Mouse (Mus musculus) megakaryocyte, embryonic 14.5 days (primary cell): Measurements from ENCODE around the gene Ano6. TPM values are rescaled to one million over a fixed set of nuclear protein-coding genes. Genes with fewer than 3 reads are reported as not detected.

Experiments
- H3K27me3 ChIP-seq: replicated peaks from 2 replicates; pipeline ENCODE3; 2012; ENCODE audit warnings: inconsistent platforms
- H3K36me3 ChIP-seq: replicated peaks from 2 replicates; pipeline ENCODE3; 2012; ENCODE audit warnings: low read length, inconsistent platforms, mixed read lengths
- H3K4me1 ChIP-seq: 2 replicates; pipeline ENCODE4 v1.6.1; 2012; ENCODE audit warnings: inconsistent platforms
- H3K4me3 ChIP-seq: replicated peaks from 2 replicates; pipeline ENCODE3; 2012; ENCODE audit warnings: moderate library complexity, mild to moderate bottlenecking, inconsistent platforms
- H3K9me3 ChIP-seq: 2 replicates; pipeline ENCODE4 v1.6.1; 2012; ENCODE audit warnings: inconsistent platforms
- FLI1 ChIP-seq: IDR thresholded peaks from 2 replicates; pipeline ENCODE4 v1.6.1; 2012; ENCODE audit warnings: low read length, inconsistent platforms, mixed read lengths
- GATA1 ChIP-seq: IDR thresholded peaks from 3 replicates; pipeline ENCODE4 v1.6.1; 2012; ENCODE audit warnings: mixed read lengths, low read length, inconsistent platforms, borderline replicate concordance
- polyA plus RNA-seq: library from polyadenylated mRNA; stranded (reverse); fragments of >175 nt; gene quantifications from 2 replicates; pipeline ENCODE4 v1.2.3, GENCODE M21; 2012; ENCODE audit warnings: low replicate concordance; ENCODE audit not compliant: insufficient read depth

Gene Ano6
- polyA plus RNA-seq, 1 experiment: 10.3 TPM

DNA sequence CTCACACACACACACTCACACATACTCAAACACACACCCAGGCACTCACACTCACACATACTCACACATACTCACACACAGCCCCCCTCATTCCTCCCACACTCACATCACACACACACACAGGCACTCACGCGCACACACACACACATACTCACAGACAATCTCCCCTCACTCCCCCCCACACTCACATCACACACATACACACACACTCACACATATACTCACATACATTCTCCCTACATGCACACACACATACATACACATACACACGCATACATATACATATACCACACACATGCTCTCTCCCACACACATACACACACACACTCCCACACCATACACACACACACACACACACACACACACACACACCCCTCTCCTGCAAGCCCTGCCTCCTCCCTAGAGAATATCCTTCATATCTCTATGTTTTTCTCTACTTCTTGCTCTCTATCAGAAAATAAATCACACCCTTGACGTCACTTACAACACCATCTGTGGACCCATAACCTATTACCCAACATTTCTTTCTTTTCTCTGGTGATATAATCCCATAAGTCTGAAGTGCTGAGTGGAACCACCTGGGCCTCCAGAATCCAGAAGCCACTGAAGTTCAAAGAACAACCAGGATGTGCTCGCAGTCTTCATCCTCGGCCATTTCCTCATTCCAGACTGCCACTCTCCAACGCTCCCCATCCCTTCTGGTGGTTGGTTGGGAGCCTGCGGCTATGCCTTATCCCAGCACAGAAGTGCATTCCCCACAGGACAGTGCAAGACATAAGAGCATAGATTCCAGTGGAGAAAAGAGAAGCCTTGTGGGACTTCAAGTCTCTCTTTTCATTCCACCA lies 38.6 kb upstream of the Ano6 start:
- Histone ChIP-seq H3K4me3 (no peak overlapping the region), H3K27me3 (no peaks in the 10 kb centered on the region), H3K4me1 (0 out of 2 replicates have a peak, but pooled peaks cover under 1% of the 10 kb centered on the region), H3K36me3 (no peaks in the 10 kb centered on the region), H3K9me3 (peaks cover 10% of the 10 kb centered on the region; the same call in 1 of the 2 replicates)
- TF ChIP-seq GATA1 (no peak), FLI1 (no peak)

DNA sequence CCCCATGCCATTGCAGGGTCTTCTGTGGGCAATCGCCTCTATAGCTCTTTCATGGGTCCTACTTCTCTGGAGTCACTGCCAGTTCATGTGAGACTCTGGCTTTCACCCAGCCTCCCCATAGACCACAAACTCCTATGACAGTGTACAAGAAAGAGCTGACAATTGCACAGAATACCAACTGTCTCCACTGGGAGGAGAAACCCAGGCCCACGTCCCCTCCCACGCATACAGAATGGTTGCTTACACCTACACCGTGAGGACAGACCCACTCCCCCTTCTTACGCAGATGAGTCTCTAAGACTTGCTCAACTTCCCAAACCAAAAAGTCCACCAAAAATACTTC lies 38.0 kb upstream of the Ano6 start:
- Histone ChIP-seq H3K36me3 (no peaks in the 10 kb centered on the region), H3K4me1 (0 out of 2 replicates have a peak, but pooled peaks cover 3% of the 10 kb centered on the region), H3K27me3 (no peaks in the 10 kb centered on the region), H3K4me3 (no peak overlapping the region), H3K9me3 (peaks cover 9% of the 10 kb centered on the region; the same call in 1 of the 2 replicates)
- TF ChIP-seq GATA1: no peak
- TF ChIP-seq FLI1: no peak

DNA sequence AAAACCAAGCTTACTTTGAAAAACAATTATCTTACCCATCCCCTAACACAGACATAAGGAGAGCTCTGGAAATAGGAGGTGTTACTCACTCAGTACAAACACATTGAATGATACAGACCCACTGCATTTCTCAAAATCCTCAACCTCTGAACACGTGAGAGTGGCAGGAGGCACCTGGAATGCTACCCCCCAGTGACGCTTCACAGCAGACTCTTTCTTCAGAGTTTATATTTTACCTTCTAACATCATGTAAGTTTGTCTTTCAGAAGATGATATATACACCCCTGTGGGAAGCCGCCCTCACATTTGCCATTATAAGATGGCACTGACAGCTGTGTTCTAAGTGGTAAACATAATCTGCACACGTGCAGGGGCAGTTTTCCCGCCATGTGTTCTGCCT lies 37.6 kb upstream of the Ano6 start:
- Histone ChIP-seq H3K27me3 (no peaks in the 10 kb centered on the region), H3K36me3 (no peaks in the 10 kb centered on the region), H3K4me1 (0 out of 2 replicates have a peak, but pooled peaks cover 3% of the 10 kb centered on the region), H3K4me3 (no peak overlapping the region), H3K9me3 (peaks cover 5% of the 10 kb centered on the region; the same call in 1 of the 2 replicates)
- TF ChIP-seq GATA1 (no peak), FLI1 (no peak)

DNA sequence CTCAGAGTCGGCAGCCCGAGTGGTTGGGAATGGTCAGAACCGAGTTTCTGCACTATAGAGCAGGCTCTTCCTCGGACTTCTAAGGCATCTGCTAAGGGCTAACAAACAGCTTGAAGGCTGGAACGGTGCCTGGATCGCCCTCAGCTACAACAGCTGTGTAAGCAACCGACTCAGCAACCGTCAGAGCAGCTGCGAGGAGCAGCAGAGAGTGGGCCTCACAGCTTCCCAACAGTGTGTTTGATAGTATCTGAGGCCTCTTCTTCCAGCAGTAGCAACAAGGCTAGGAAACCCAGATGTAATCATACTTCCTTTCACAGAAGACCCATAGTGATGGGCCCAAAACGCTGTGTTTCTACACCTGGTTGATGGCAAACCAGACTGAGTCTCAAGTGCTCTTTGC lies 33.5 kb upstream of the Ano6 start:
- H3K27me3 ChIP-seq: peaks cover 1% of the 10 kb centered on the region
- H3K36me3 ChIP-seq: no peaks in the 10 kb centered on the region
- peaks cover 3% of the 10 kb centered on the region; the same call in 1 of the 2 replicates for H3K4me1 ChIP-seq
- TF ChIP-seq FLI1 (no peak), GATA1 (no peak)
- H3K9me3 ChIP-seq: no peaks in the 10 kb centered on the region
- no peak overlapping the region for H3K4me3 ChIP-seq

DNA sequence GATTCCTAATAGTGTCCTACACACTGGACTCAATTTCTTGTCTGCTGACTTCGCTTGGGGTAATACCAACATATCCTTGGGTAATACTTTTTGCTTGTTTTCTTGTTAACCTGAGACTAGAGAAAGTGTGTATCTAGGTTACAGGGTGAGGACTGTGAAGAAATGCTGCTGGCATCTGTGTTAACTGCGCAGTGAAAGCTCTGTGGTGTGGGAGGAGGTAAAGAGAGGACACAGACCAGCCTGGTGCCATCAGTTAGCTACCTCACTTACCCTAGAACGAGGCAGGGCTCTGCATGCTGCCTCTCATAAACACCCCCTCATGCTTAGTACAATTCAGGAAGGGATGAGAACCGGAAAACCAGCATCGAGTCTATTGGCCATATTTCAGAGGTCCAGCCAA lies 32.6 kb upstream of the Ano6 start:
- Histone ChIP-seq H3K27me3 (peaks cover 1% of the 10 kb centered on the region), H3K36me3 (no peaks in the 10 kb centered on the region), H3K4me3 (no peak overlapping the region), H3K4me1 (peaks cover 8% of the 10 kb centered on the region), H3K9me3 (no peaks in the 10 kb centered on the region)
- no peak for TF ChIP-seq GATA1
- TF ChIP-seq FLI1: no peak

DNA sequence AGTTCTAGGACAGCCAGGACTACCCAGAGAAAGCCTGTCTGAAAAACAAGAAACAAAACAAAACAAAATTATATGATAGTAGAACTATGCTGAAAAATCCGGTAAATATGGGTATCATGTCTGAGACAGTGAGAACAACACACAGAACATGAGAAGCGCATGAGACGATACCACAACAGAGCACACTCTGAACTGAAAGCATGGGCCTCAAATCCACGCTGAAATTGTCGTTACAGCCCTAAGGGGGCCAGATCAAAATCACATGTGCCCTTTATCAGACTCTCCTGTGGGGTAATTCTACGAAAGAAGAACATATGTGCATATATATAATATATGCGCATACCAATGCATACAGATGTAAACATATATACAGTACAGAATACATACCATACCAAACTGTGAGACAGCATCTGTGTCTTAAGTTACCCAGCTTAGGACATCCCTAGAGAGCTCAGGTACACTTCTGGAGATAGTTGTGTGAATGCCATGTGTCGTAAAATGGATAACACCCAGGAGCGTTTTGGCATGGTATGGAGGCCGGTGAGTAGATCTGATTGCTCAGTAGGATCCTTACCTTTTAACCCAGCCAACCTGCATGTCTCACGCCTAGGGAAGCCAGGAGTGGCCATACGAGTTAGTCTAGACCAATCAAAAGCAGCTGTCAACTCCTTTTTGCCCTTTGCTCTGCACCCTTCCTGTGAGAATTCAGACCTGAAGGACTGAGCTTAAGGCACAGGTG lies 31.8 kb upstream of the Ano6 start:
- Histone ChIP-seq H3K4me3 (no peak overlapping the region), H3K4me1 (peaks cover 11% of the 10 kb centered on the region), H3K27me3 (peaks cover 1% of the 10 kb centered on the region), H3K36me3 (no peaks in the 10 kb centered on the region), H3K9me3 (no peaks in the 10 kb centered on the region)
- no peak for TF ChIP-seq FLI1
- no peak for TF ChIP-seq GATA1

DNA sequence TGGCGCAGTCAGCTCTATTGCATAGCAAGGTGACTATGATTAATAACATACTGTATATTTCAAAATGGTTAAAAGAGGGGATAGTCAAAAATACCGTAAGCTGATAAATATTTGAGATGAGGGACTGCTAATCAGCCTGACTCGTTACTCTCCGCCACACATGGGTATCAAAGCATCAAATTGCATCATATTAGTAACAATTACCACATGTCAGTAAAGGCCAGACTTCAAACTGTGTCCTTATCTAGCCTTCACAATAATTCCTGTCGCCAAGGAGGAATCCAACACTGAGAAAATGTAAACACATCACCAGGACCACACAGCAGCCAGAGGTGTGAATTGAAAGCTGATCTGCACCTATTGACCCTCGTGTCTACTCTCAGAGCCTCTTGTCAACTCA lies 30.8 kb upstream of the Ano6 start:
- H3K4me1 ChIP-seq: peaks cover 11% of the 10 kb centered on the region
- peaks cover 4% of the 10 kb centered on the region for H3K27me3 ChIP-seq
- no peaks in the 10 kb centered on the region for H3K9me3 ChIP-seq
- no peak overlapping the region for H3K4me3 ChIP-seq
- no peaks in the 10 kb centered on the region for H3K36me3 ChIP-seq
- TF ChIP-seq GATA1: no peak
- TF ChIP-seq FLI1: no peak

DNA sequence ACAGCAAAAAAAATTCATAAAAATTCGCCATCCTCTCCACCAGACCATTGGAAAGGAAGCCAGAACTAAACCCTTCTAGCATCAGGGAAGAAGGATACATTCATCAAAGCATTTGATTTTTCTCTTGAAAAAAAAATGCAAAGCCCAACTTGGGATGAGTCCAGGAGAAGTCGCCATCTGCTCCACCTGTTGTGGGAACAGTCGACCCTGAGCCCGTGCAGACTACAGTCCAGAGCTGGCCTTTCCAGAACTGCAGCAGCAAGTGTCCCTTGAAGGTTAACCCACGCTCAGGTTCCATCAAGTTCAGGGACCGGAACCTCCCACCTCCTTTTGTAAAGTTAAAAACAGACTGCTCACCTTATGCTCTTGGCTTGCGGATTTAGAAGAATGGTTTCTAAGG lies 29.2 kb upstream of the Ano6 start:
- H3K27me3 ChIP-seq: peaks cover 4% of the 10 kb centered on the region
- no peaks in the 10 kb centered on the region for H3K36me3 ChIP-seq
- H3K9me3 ChIP-seq: no peaks in the 10 kb centered on the region
- TF ChIP-seq GATA1 (no peak), FLI1 (no peak)
- peaks cover 11% of the 10 kb centered on the region for H3K4me1 ChIP-seq
- no peak overlapping the region for H3K4me3 ChIP-seq

DNA sequence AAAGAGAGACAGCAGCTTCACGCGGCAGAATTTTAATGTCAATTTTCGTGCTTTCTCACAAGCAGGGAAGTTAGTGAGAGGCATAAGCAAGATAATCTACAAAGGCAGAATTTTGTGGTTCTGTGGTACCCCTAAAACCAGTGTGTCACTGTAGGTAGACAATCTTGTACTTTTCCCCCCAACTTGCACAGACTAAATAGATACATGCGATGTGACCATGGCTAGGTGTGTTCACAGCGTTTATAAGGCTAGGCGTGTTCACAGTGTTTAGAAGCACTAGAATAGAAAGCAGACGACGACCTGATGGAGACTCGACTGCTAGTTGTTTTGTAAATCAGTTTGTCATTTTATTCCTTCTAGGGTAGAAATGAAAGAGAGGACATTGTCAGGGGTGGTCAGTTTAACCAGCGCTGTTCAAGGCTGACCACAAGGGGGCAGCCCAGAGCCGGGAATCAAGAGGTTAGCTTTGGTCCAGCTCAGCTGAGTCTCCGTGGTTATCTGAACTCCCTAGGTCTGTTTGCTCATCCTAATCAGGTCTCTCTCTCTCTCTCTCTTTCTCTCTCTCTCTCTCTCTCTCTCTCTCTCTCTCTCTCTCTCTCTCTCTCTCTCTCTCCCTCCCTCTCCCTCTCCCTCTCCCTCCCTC lies 27.9 kb upstream of the Ano6 start:
- H3K27me3 ChIP-seq: peaks cover 4% of the 10 kb centered on the region
- no peak overlapping the region for H3K4me3 ChIP-seq
- TF ChIP-seq FLI1 (no peak), GATA1 (no peak)
- H3K36me3 ChIP-seq: no peaks in the 10 kb centered on the region
- H3K4me1 ChIP-seq: peaks cover 8% of the 10 kb centered on the region
- H3K9me3 ChIP-seq: 0 out of 2 replicates have a peak, but pooled peaks cover 3% of the 10 kb centered on the region
